Mouse (Mus musculus) splenic B cell, adult 2 months (primary cell): ENCODE measurements around the gene Ldlrad3.
A peak's percentile ranks its signal among the peaks of the same experiment; 100 is the strongest.

Source experiments
- DNase-seq: peaks from one replicate; pipeline ENCODE4 v3.0.0-alpha.2; 2011; ENCODE audit warnings: low read depth, low spot score
- H3K27me3 ChIP-seq: 2 replicates; pipeline ENCODE4 v1.6.1; 2012; ENCODE audit warnings: mild to moderate bottlenecking, low read length, moderate library complexity, mixed read lengths; ENCODE audit not compliant: control insufficient read depth, poor library complexity, insufficient read depth, severe bottlenecking
- H3K36me3 ChIP-seq: 2 replicates; pipeline ENCODE4 v1.6.1; 2012; ENCODE audit warnings: mild to moderate bottlenecking, low read length, moderate library complexity, mixed read lengths; ENCODE audit not compliant: control insufficient read depth, poor library complexity, insufficient read depth, severe bottlenecking

Ldlrad3 gene

GRCm38 (mm10) chr2:102166550-102167325 lies 19.4 kb downstream of the Ldlrad3 start:
- no peak for DNase-seq
- Histone ChIP-seq H3K27me3 (no peaks in the 10 kb centered on the region), H3K36me3 (no peaks in the 10 kb centered on the region)

- peak; percentile 61 for DNase-seq
- Histone ChIP-seq H3K27me3 (no peaks in the 10 kb centered on the region), H3K36me3 (no peaks in the 10 kb centered on the region)
Observed at GRCm38 (mm10) chr2:102163106-102163505, 23.1 kb downstream of the Ldlrad3 start.

GRCm38 (mm10) chr2:102157555-102157954 lies 28.6 kb downstream of the Ldlrad3 start:
- Histone ChIP-seq H3K27me3 (no peaks in the 10 kb centered on the region), H3K36me3 (no peaks in the 10 kb centered on the region)

GRCm38 (mm10) chr2:102157010-102157409 lies 29.2 kb downstream of the Ldlrad3 start:
- H3K27me3 ChIP-seq: no peaks in the 10 kb centered on the region
- DNase-seq: no peak
- no peaks in the 10 kb centered on the region for H3K36me3 ChIP-seq

More at GRCm38 (mm10) chr2:102157555-102157954, 28.6 kb downstream of the Ldlrad3 start:
- DNase-seq: no peak

- no peaks in the 10 kb centered on the region for H3K36me3 ChIP-seq
- DNase-seq: no peak
Observed at GRCm38 (mm10) chr2:102156460-102156859, 29.7 kb downstream of the Ldlrad3 start.

GRCm38 (mm10) chr2:102155306-102156015 lies 30.7 kb downstream of the Ldlrad3 start:
- no peaks in the 10 kb centered on the region for H3K27me3 ChIP-seq
- DNase-seq: no peak
- H3K36me3 ChIP-seq: no peaks in the 10 kb centered on the region

More at GRCm38 (mm10) chr2:102156460-102156859, 29.7 kb downstream of the Ldlrad3 start:
- no peaks in the 10 kb centered on the region for H3K27me3 ChIP-seq

GRCm38 (mm10) chr2:102154771-102155211 lies 31.4 kb downstream of the Ldlrad3 start:
- DNase-seq: no peak
- Histone ChIP-seq H3K27me3 (no peaks in the 10 kb centered on the region), H3K36me3 (no peaks in the 10 kb centered on the region)

- no peaks in the 10 kb centered on the region for H3K36me3 ChIP-seq
- no peaks in the 10 kb centered on the region for H3K27me3 ChIP-seq
- DNase-seq: no peak
Observed at GRCm38 (mm10) chr2:102154328-102154727, 31.9 kb downstream of the Ldlrad3 start.

- H3K36me3 ChIP-seq: no peaks in the 10 kb centered on the region
- H3K27me3 ChIP-seq: no peaks in the 10 kb centered on the region
- no peak for DNase-seq
Observed at GRCm38 (mm10) chr2:102153516-102153915, 32.7 kb downstream of the Ldlrad3 start.

- DNase-seq: no peak
- Histone ChIP-seq H3K36me3 (no peaks in the 10 kb centered on the region), H3K27me3 (no peaks in the 10 kb centered on the region)
Observed at GRCm38 (mm10) chr2:102152851-102153250, 33.3 kb downstream of the Ldlrad3 start.

GRCm38 (mm10) chr2:102149058-102149457 lies 37.1 kb downstream of the Ldlrad3 start:
- no peaks in the 10 kb centered on the region for H3K36me3 ChIP-seq
- no peak for DNase-seq

GRCm38 (mm10) chr2:102148093-102148492 lies 38.1 kb downstream of the Ldlrad3 start:
- DNase-seq: no peak
- no peaks in the 10 kb centered on the region for H3K27me3 ChIP-seq

More at GRCm38 (mm10) chr2:102149058-102149457, 37.1 kb downstream of the Ldlrad3 start:
- no peaks in the 10 kb centered on the region for H3K27me3 ChIP-seq

GRCm38 (mm10) chr2:102147561-102147960 lies 38.6 kb downstream of the Ldlrad3 start:
- Histone ChIP-seq H3K27me3 (no peaks in the 10 kb centered on the region), H3K36me3 (no peaks in the 10 kb centered on the region)
- no peak for DNase-seq

More at GRCm38 (mm10) chr2:102148093-102148492, 38.1 kb downstream of the Ldlrad3 start:
- no peaks in the 10 kb centered on the region for H3K36me3 ChIP-seq

GRCm38 (mm10) chr2:102146386-102146785 lies 39.8 kb downstream of the Ldlrad3 start:
- Histone ChIP-seq H3K36me3 (no peaks in the 10 kb centered on the region), H3K27me3 (no peaks in the 10 kb centered on the region)
- DNase-seq: peak; percentile 5

GRCm38 (mm10) chr2:102145036-102145435 lies 41.1 kb downstream of the Ldlrad3 start:
- no peak for DNase-seq
- Histone ChIP-seq H3K36me3 (no peaks in the 10 kb centered on the region), H3K27me3 (no peaks in the 10 kb centered on the region)
